Mouse (Mus musculus) heart, postnatal 0 days (tissue): Measurements from ENCODE around the gene Bmpr1b. TPM values are rescaled to one million over a fixed set of nuclear protein-coding genes. Genes with fewer than 3 reads are reported as not detected.

Experiments
- ATAC-seq: fragments of 200-750 bp; cut with Nextera tagmentation; 2 replicates; pipeline ENCODE4 v1.8.0; 2017; ENCODE audit warnings: low read depth, moderate number of reproducible peaks, moderate library complexity; ENCODE audit not compliant: insufficient read depth
- DNase-seq: peaks from one replicate; pipeline ENCODE4 v3.0.0-alpha.2; 2016; ENCODE audit warnings: low spot score
- H3K27ac ChIP-seq: fragments of 300-500 bp; sonication (generic); 2 replicates; pipeline ENCODE4 v1.5.1; 2014; ENCODE audit warnings: low read depth, mild to moderate bottlenecking
- H3K27me3 ChIP-seq: fragments of 300-500 bp; sonication (generic); 2 replicates; pipeline ENCODE4 v1.6.1; 2014; ENCODE audit warnings: low read length, mixed read lengths; ENCODE audit not compliant: control insufficient read depth, insufficient read depth
- H3K36me3 ChIP-seq: fragments of 300-500 bp; sonication (generic); replicated peaks from 2 replicates; pipeline ENCODE4 v1.6.1; 2014; ENCODE audit warnings: low read length, mixed read lengths; ENCODE audit not compliant: control insufficient read depth, insufficient read depth
- H3K4me1 ChIP-seq: fragments of 300-500 bp; sonication (generic); 2 replicates; pipeline ENCODE4 v1.6.1; 2014; ENCODE audit warnings: antibody characterized with exemption; ENCODE audit not compliant: control insufficient read depth, insufficient read depth
- H3K4me2 ChIP-seq: fragments of 300-500 bp; sonication (generic); 2 replicates; pipeline ENCODE4 v1.6.1; 2014; ENCODE audit warnings: low read depth, mild to moderate bottlenecking, low read length, moderate library complexity
- H3K4me3 ChIP-seq: fragments of 300-500 bp; sonication (generic); 2 replicates; pipeline ENCODE4 v1.5.1; 2014; ENCODE audit warnings: low read depth, low read length
- H3K9ac ChIP-seq: fragments of 300-500 bp; sonication (generic); replicated peaks from 2 replicates; pipeline ENCODE4 v1.6.1; 2014; ENCODE audit warnings: low read depth, low read length, mixed read lengths
- H3K9me3 ChIP-seq: fragments of 300-500 bp; sonication (generic); replicated peaks from 2 replicates; pipeline ENCODE4 v1.6.1; 2016; ENCODE audit warnings: low read length; ENCODE audit not compliant: control insufficient read depth
- CTCF ChIP-seq: IDR thresholded peaks from 2 replicates; pipeline ENCODE4 v1.5.1; 2016; ENCODE audit warnings: antibody characterized with exemption, control low read depth, low read depth
- EP300 ChIP-seq: IDR thresholded peaks from 2 replicates; pipeline ENCODE4 v1.6.1; 2016; ENCODE audit warnings: antibody characterized with exemption, low read depth
- WGBS: fragments of 180-500 bp; shearing (Covaris S2); extraction: QIAGEN DNeasy Blood & Tissue Kit; methylation state at CpG from one replicate; pipeline ENCODE4 v1.1.7; 2014; 5-methylcytosine and 5-hydroxymethylcytosine counted together
- polyA plus RNA-seq: library from polyadenylated mRNA; unstranded; fragments of >200 nt; fragmentation: Nextera tagmentation; extraction: Ambion mirVana; gene quantifications from 2 replicates; pipeline ENCODE4 v1.2.1, GENCODE M21; 2015
- total RNA-seq: library from RNA; depleted of rRNA; stranded (reverse); fragments of >200 nt; gene quantifications from 2 replicates; pipeline ENCODE4 v1.2.3, GENCODE M21; 2014; ENCODE audit warnings: low replicate concordance

The Bmpr1b gene
- total and polyA plus RNA-seq, 2 experiments from 2014 or later, result 0.11 to 0.95 TPM

DNA sequence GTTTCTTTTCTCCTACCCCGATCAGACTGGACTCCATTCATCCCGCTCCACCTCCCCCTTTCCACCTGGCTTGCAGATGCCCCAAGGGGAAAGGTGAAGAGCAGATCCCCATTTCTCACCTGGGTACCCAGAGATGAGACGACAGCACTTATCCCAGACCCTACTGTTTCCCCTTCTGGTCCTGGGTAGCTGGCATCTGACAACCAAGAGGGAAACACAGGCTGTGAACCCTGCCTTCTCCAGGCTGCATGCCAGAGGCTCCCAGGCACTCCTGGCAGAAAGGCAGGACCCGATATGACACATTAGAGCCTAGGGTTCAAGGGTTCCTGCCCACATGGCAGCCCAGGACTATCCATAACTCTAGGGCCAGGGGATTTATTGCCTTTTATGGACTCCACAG lies 56.0 kb downstream of the Bmpr1b start:
- Histone ChIP-seq H3K4me2 (no peak overlapping the region), H3K36me3 (no peaks in the 10 kb centered on the region), H3K27ac (no peak overlapping the region), H3K27me3 (peaks cover 24% of the 10 kb centered on the region), H3K9ac (no peak overlapping the region), H3K4me3 (no peak overlapping the region), H3K9me3 (no peaks in the 10 kb centered on the region), H3K4me1 (no peaks in the 10 kb centered on the region)
- WGBS, result 71% methylated on average over 4 of the region's 4 CpGs
- no peak for ATAC-seq
- TF ChIP-seq CTCF, result no peak
- TF ChIP-seq EP300, result no peak
- DNase-seq, result no peak

DNA sequence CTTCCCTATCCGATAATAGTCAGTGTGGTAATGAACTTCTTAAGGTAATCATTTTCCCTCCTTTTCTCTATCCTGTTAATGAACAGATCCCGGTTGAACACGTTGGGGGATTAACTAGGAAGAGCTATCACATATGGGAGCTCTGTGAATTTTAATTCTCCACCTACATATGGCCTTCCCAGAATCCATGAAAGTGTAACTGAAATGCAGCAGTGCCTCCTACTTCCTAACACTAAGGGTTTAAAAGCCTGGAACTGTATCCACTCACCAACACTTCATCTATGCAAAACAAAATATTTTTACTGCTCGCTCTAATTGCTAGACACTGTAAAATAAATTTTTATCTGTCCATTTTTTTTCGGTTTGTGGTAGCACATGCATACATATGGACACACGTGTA lies 63.0 kb downstream of the Bmpr1b start:
- Histone ChIP-seq H3K4me2 (no peak overlapping the region), H3K27me3 (no peaks in the 10 kb centered on the region), H3K27ac (no peak overlapping the region), H3K9me3 (no peaks in the 10 kb centered on the region), H3K36me3 (no peaks in the 10 kb centered on the region), H3K4me3 (no peak overlapping the region), H3K9ac (no peak overlapping the region), H3K4me1 (no peaks in the 10 kb centered on the region)
- TF ChIP-seq CTCF (no peak), EP300 (no peak)
- DNase-seq (no peak), ATAC-seq (no peak)
- WGBS, result 81% methylated on average over 6 of the region's 6 CpGs

DNA sequence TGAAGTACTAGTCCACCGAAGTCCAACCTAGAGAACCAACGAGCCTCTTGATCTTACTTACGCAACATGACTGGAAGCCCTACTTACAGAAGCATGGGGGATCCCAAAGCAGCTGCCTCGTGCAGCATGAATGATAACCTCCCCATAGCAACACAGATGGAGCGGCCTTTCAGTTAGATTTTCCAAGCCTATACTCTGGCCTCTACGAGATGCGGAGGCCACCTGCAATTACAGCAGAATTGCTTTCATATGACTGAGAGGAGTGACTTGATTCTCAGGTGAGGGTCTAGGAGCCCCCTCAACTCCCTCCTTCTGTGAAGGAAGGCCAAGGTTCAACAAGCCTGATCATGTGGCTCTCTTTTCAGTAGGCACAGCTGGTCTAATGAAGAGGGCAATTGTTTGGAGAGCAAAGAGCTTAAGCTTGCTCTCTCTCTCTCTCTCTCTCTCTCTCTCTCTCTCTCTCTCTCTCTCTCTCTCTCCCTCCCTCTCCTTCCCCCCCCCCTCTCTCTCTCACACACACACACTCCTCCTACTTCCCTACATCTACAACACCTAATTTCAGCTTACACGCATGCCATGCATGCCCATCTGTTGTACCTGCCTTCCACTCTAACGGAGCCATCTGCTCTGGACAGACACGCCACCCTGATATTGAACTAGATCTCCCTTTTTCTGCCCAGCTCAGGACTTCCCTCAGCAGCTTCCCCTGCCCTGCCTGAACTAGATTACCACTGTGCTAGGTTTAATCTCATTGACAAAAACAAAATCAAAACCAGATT lies 65.0 kb downstream of the Bmpr1b start:
- TF ChIP-seq EP300, result no peak
- no peak for TF ChIP-seq CTCF
- DNase-seq, result no peak
- no peak overlapping the region for H3K27ac ChIP-seq
- H3K9ac ChIP-seq, result no peak overlapping the region
- H3K4me3 ChIP-seq, result no peak overlapping the region
- no peaks in the 10 kb centered on the region for H3K36me3 ChIP-seq
- WGBS, result 88% methylated on average over 10 of the region's 10 CpGs
- no peaks in the 10 kb centered on the region for H3K4me1 ChIP-seq
- no peak for ATAC-seq
- H3K9me3 ChIP-seq, result no peaks in the 10 kb centered on the region
- H3K27me3 ChIP-seq, result no peaks in the 10 kb centered on the region
- H3K4me2 ChIP-seq, result no peak overlapping the region

DNA sequence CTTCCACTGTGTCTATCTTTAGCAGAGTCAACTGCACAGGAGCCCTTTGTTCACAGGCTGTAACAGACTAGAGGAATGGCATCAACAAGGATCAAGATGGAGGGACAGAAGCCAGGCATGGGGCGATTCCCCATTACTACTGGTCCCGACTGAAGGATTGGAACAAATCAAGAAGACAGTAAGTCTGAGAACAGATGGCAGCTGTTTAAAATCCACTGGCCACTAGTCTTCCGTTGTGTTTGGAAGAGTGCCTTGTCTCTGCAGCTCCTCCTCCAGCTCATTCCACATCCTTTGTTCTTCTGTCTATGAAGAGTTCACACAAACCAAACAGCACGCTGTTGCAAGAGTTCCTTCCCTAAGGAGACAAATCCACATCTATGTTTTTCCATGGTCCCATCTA lies 65.6 kb downstream of the Bmpr1b start:
- no peaks in the 10 kb centered on the region for H3K4me1 ChIP-seq
- ATAC-seq, result no peak
- H3K27me3 ChIP-seq, result no peaks in the 10 kb centered on the region

DNA sequence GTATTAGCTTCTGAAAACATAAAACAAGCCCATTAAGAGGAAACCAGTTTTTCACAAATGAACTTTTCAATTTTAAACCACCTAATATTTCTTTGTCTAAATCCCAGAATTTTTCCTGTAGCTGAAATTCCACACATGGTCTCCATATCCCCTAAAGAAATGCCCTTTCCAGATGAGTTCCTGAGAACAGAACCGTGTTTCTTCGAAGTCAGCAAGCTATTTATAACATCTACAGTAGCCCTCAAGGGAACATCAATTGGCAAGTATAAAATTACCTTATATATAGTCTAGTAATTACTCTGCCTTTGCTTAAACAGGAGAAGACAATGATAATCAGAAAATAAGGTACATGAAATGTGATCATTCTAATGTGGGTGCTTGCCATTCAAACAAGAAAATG lies 70.1 kb downstream of the Bmpr1b start:
- H3K27ac ChIP-seq, result no peak overlapping the region
- DNase-seq, result no peak
- no peaks in the 10 kb centered on the region for H3K27me3 ChIP-seq
- no peak overlapping the region for H3K4me2 ChIP-seq
- H3K9ac ChIP-seq, result no peak overlapping the region
- no peak overlapping the region for H3K4me3 ChIP-seq
- H3K4me1 ChIP-seq, result no peaks in the 10 kb centered on the region
- 21% methylated on average over 2 of the region's 2 CpGs for WGBS
- TF ChIP-seq EP300 (no peak), CTCF (no peak)
- no peak for ATAC-seq
- no peaks in the 10 kb centered on the region for H3K36me3 ChIP-seq
- H3K9me3 ChIP-seq, result no peaks in the 10 kb centered on the region

More for the DNA sequence above, 65.6 kb downstream of the Bmpr1b start:
- H3K4me3 ChIP-seq, result no peak overlapping the region
- no peak overlapping the region for H3K27ac ChIP-seq
- no peaks in the 10 kb centered on the region for H3K36me3 ChIP-seq
- WGBS, result 73% methylated on average over 4 of the region's 4 CpGs
- no peaks in the 10 kb centered on the region for H3K9me3 ChIP-seq
- H3K4me2 ChIP-seq, result no peak overlapping the region
- H3K9ac ChIP-seq, result no peak overlapping the region
- DNase-seq, result no peak
- TF ChIP-seq CTCF (no peak), EP300 (no peak)

DNA sequence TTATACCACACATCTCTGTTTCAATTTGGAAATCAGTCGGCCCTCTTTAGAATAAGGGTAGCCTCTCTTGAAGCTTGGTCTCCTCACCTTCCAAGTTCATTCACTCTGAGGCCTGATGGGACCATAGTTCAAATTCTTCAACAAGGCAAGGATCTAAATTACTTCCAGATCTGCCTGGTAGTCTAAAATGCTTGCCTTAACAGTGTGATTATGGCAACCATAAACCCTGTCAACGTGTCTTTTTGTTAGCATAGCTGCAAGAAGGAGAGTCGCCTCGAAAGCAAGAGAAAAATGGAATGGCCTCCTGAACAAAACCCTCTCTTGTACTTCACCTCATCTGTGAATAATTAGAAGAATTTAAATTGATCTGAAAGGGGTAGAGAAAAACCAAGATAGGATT lies 75.2 kb downstream of the Bmpr1b start:
- TF ChIP-seq EP300 (no peak), CTCF (no peak)
- Histone ChIP-seq H3K36me3 (no peaks in the 10 kb centered on the region), H3K4me2 (no peak overlapping the region)

More for the DNA sequence above, 75.2 kb downstream of the Bmpr1b start:
- ATAC-seq, result no peak
- no peak overlapping the region for H3K27ac ChIP-seq
- no peak overlapping the region for H3K4me3 ChIP-seq
- H3K4me1 ChIP-seq, result no peaks in the 10 kb centered on the region
- WGBS, result 88% methylated on average over 4 of the region's 4 CpGs
- no peak for DNase-seq
- H3K9ac ChIP-seq, result no peak overlapping the region
- no peaks in the 10 kb centered on the region for H3K9me3 ChIP-seq
- H3K27me3 ChIP-seq, result no peaks in the 10 kb centered on the region
